Mouse (Mus musculus): ENCODE measurements around the gene Tex2.

Gene Tex2

DNA sequence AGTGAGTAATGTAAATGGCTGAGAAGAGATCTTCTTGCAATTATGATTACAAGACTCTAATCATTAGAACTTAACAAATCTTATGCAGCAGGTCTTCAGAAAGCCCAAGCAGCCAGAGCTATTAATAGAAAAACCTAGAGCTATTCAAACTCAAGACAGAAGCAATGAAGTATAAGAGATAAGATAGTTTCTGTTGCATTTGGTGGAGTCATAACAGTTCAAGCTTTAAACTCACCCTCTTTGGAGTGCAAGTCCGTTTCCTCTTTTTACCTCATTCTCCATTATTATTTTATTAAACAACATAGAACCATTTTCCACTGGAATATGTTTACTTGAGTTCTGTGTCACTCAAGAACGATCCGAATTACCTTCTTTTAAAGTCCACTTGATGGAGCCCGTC is 154.7 kb downstream of the Tex2 start:
- in situ Hi-C loops (cut with MboI, MseI): no loop called here
